Mouse (Mus musculus) thymus, postnatal 0 days (tissue): ENCODE measurements around the gene Nckipsd. TPM values are rescaled to one million over a fixed set of nuclear protein-coding genes. Genes with fewer than 3 reads are reported as not detected.

ENCODE experiments used
- DNase-seq: peaks from one replicate; pipeline ENCODE4 v3.0.0-alpha.2; 2015; ENCODE audit warnings: low spot score
- microRNA-seq: library from miRNA; unstranded; fragments of <30 nt; microRNA quantifications from one replicate; pipeline ENCODE4, GENCODE M21; 2016; ENCODE audit warnings: borderline number of aligned reads
- polyA plus RNA-seq: library from polyadenylated mRNA; unstranded; fragments of >200 nt; fragmentation: Nextera tagmentation; extraction: Ambion mirVana; gene quantifications from 2 replicates; pipeline ENCODE4 v1.2.1, GENCODE M21; 2015

The Nckipsd gene
- polyA plus RNA-seq, 1 experiment from 2014 or later = 5.7 TPM

GRCm38 (mm10) chr9:108847374-108847773 lies 39.2 kb downstream of the Nckipsd start:
- DNase-seq = no peak

- no peak for DNase-seq
Observed at GRCm38 (mm10) chr9:108848419-108848818, 40.3 kb downstream of the Nckipsd start.

- DNase-seq = no peak
Observed at GRCm38 (mm10) chr9:108852976-108853375, 44.8 kb downstream of the Nckipsd start, which contains the start of gene Slc26a6. Gene Slc26a6 (plus strand): TSS chr9:108853283.

GRCm38 (mm10) chr9:108853635-108854240 lies 45.6 kb downstream of the Nckipsd start:
- peak; percentile 91 for DNase-seq

- DNase-seq = peak; percentile 87
Observed at GRCm38 (mm10) chr9:108854241-108854696, 46.1 kb downstream of the Nckipsd start.

GRCm38 (mm10) chr9:108855335-108855734 lies 47.2 kb downstream of the Nckipsd start:
- DNase-seq = no peak

GRCm38 (mm10) chr9:108858792-108859527 lies 50.8 kb downstream of the Nckipsd start:
- no peak for DNase-seq

Small RNA genes lying within 50 kb of the gene (microRNA-seq; reads per million reads assigned to microRNA genes)
- not detected for gene Gm23156

Other genes with a start within 250 kb of the Nckipsd start
- 161 and 172 TPM in 2 replicates for gene Impdh2, start 248.1 kb upstream of the Nckipsd start, polyA plus RNA-seq
- 96.1 and 101 TPM in 2 replicates for gene Ndufaf3, start 240.9 kb upstream of the Nckipsd start, polyA plus RNA-seq
- 115 and 120 TPM in 2 replicates for gene Dalrd3, start 238.5 kb upstream of the Nckipsd start, polyA plus RNA-seq
- gene Wdr6, start 229.6 kb upstream of the Nckipsd start, polyA plus RNA-seq = 44.3 and 47.0 TPM in 2 replicates
- gene P4htm, start 210.7 kb upstream of the Nckipsd start, polyA plus RNA-seq = 3.5 and 3.7 TPM in 2 replicates
- 44.7 and 49.1 TPM in 2 replicates for gene Arih2, start 159.0 kb upstream of the Nckipsd start, polyA plus RNA-seq
- gene Slc25a20, start 146.3 kb upstream of the Nckipsd start, polyA plus RNA-seq = 40.9 and 43.4 TPM in 2 replicates
- 5.8 and 7.7 TPM in 2 replicates for gene Prkar2a, start 119.1 kb upstream of the Nckipsd start, polyA plus RNA-seq
- 40.9 and 49.8 TPM in 2 replicates for gene Ip6k2, start 24.6 kb upstream of the Nckipsd start, polyA plus RNA-seq
- gene Celsr3, start 18.0 kb downstream of the Nckipsd start, polyA plus RNA-seq = 0.01 and 0.08 TPM in 2 replicates
- gene Slc26a6, start 44.9 kb downstream of the Nckipsd start, polyA plus RNA-seq = 7.5 and 8.5 TPM in 2 replicates
- gene Tmem89, start 106.3 kb downstream of the Nckipsd start, polyA plus RNA-seq = not detected in 2 replicates
- 407 and 414 TPM in 2 replicates for gene Uqcrc1, start 128.3 kb downstream of the Nckipsd start, polyA plus RNA-seq
- 0.46 and 0.63 TPM in 2 replicates for gene Col7a1, start 145.2 kb downstream of the Nckipsd start, polyA plus RNA-seq
- not detected in 2 replicates for gene Ucn2, start 177.6 kb downstream of the Nckipsd start, polyA plus RNA-seq
- gene Pfkfb4, start 183.4 kb downstream of the Nckipsd start, polyA plus RNA-seq = 6.0 and 7.7 TPM in 2 replicates
- gene Shisa5, start 230.2 kb downstream of the Nckipsd start, polyA plus RNA-seq = 210 and 212 TPM in 2 replicates